Mouse (Mus musculus): ENCODE measurements around the gene Ncl.
"Not testable (repeated sequence)": the region's sequence is repeated elsewhere in the genome, so short reads cannot be mapped to it uniquely, and the experiment has no call there.

The Ncl gene

DNA sequence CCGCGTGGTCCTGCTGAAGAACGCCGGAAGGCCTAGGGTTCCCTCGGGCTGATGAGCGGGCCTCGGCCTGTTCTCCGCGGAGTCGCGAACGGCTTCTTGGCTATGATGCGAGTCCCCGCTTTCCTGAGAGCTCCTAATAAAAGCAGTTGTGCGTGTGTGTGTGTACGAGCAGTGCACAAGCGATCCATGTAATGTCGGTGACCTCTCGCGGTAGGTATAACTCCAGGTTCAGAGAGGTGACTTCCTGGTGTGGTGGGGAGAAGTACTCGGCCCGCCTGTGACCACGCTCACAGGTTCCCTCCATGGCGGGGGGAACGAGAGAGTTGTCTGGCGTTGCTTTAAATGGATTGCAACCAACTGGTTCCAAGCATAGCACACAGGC lies 589 bp upstream of the Ncl start:
- DNase-seq (ENCODE audit: low spot score): peak; percentile 61

DNA sequence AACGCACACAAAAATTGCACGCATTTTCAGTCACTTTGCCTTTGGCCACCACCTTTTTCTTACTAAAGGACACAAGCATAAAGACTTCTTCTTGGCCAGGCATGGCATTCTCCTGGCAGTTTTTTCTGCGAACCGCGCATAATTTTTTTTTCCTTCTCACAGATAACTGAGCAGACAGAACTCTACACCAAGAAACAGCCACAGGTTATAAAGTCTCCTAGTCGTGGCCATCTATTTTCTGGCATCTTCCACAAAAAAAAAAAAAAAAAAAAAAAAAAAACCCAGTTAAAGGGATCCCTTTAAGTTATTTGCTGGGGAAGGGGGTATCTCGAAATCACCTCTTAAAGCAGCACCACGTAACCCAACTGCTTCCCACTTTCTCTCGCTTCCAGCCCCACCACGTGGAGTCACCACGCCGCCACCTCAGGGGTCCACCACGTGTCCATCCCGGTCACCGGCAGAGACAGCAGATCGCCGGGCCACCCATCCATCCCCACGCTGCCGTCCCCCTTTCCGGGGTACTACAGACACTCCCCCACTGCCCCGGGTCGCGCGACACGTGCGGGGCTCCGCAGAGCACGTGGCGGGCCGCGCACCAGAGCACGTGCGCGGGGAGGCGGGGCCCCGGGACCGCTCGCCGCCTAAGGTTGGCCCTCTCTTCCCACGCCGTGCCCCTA lies 833 bp downstream of the Ncl start:
- DNase-seq (ENCODE audit: low spot score): no peak

DNA sequence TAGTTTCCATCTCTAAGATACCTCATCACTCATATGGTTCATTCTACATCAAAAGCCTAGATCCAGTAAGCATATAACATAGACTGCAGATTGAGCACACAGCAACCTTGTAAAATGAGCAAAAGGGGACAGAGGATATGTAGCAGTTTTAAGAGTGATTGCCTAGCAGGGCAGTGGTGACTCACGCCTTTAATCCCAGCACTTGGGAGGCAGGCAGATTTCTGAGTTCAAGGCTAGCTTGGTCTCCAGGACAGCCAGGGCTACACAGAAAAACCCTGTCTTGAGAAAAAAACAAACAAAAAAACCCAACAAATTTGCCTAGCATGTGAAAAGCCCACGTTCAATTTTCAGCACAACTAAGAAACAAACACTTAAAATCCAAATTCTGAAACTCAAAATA lies 5.0 kb downstream of the Ncl start:
- no peak for DNase-seq (ENCODE audit: low spot score)

DNA sequence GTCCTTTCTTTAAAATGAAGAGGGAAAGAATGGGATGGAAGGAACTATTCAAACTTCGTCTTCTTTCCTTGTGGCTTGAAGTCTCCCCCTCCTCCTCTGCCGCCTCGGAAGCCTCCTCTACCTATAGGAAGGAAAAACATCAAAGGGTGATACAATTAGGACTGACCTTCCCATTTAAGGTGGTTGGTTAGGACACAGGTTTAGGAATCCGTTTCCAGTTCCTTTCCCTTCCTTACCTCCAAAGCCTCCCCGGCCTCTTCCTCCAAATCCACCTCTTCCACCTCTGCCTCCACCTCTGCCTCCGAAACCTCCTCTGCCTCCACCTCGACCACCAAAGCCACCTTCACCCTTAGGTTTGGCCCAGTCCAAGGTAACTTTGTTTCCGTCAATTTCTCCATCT lies 8.6 kb downstream of the Ncl start:
- DNase-seq (ENCODE audit: low spot score): no peak

DNA sequence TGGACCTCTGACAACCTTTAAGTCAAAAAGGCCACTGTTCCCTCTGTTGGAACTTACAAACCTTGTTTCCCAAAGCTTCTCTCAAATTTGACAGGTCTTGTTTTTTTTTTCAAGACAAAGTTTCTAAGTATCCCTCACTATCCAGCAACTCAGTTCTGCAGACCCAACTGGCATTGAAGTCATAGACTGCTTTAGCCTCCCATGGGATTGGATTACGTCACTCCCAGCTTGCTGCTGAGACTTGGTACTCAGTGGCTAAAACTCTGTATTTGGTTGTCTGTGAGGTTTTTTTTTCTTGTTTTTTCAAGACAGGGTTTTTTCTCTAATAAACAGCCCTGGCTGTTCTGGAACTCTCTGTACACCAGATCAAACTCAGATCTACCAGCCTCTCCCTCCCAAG lies 9.5 kb downstream of the Ncl start:
- DNase-seq (ENCODE audit: low spot score): no peak

DNA sequence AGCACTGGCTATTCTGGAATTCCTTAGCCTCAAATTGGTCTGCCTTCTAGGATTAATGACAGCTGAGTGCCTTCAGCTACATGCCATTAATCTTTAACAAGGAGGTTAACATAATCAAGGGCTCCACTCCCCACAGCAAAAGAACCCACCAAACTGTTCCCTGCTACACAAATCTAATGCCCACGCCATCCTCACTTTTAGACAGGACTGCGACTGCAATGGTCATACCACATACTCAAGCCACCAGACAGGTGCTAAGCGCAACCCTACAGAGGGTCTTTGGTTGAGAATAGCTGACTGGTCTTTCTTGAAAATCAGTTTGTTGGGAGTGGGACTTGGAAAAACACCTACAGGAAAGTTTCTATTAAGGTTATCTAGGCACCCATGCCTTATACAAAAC lies 10.0 kb downstream of the Ncl start:
- DNase-seq (ENCODE audit: low spot score): no peak

DNA sequence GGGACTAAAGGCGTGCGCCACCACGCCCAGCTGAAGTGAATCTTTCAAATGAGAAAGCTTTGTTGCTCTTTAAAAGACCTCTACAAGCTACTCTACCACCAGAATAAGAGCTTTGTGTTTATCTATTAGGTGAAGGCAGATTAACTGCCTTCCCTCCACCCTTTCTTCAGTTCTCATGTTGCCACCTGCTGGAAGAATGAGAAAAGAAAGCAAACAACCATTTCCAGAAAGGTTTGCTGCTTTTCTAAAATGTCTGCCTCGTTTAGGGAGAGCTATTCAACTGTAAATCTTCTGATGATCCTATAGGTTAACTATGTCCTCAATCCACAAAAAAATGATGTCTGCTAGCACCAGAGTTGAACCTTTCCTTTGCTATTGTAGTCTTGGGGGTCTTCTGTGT lies 10.4 kb downstream of the Ncl start:
- DNase-seq (ENCODE audit: low spot score): no peak

DNA sequence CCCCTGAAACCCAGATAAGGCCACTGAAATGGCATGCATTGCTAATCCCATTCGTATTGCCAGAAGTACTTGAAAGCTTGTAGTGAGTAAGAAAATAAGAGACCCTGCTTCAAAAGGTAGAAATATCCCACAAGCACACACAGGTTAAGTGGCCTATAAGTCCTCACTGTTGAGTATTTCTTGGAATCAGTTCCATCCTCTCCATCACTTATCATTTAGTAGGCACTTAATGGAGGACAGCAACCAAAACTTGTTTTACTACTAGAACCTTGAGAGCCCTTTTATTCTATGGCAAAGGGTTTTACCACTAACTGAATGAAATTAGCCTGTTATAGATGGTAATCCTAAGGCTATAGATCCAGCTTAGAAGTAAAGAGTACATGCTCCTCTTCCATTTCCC lies 11.1 kb downstream of the Ncl start:
- DNase-seq (ENCODE audit: low spot score): no peak

DNA sequence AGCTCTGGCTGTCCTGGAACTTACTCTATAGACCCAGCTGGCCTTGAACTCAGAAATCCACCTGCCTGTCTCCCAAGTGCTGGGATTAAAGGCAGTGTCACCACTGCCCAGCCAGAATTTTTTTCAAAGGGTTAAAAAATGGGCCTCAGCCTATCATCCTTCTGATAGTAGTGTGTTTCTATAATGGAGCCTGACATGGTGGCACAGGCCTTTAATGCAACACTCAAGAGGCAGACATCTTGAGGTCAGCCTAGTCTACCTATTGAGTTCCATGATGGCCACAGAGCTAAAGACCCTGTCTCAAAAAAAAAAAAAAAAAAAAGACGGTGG lies 11.5 kb downstream of the Ncl start:
- DNase-seq (ENCODE audit: low spot score): no peak

DNA sequence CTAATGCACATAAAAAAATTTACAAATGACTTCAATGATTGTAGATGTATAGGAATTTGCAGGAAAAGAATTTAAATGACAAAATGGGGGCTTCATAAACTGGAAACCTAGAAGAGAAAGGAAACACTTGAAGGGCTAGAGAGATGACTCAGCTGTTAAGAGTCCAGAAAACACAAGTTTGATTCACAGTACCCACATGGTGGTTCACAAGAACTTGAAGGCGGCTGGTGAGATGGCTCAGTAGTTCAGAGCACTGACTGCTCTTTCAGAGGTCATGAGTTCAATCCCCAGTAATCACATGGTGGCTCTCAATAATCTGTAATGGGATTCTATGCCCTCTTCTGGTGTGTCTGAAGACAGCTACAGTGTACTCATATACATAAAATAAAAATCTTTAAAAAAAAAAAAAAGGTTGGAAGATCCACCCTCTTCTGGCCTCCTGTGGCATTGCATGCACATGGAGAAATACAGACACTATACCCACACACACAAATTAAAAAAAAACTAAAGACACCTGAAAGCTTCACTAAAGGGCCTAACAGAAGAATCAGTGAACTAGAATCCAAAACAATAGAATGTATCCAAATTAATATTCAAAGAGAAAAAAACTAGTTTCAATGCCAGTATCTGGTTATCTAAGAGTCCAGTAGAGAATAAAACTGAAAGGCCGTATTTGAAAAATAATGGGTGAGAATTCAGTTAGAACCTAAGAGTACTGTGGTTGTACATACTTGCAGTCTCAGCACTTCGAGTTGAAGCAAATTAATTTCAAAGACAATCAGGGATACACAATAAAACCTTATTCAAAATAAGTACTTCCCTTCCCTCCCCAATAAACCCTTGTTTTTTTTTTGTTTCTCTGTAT lies 12.1 kb downstream of the Ncl start:
- DNase-seq (ENCODE audit: low spot score): no peak

DNA sequence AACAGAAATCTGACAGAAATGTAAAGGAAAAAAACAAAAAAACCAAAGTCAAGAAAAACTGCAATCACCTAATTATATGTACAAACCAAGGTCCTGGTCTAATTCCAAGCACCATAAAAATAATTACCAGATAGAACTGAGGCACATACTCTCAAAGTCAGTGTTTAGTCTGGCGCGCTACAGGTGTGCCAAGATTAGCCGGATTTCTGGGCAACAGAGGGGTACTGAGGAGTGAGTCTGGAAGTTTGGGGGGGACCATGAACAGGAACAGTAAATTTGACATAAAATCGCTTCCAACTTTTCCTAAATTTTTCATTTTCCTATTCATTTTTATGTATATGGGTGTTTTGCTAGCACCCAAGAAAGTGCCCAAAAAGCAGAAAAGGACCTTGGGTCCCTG lies 13.2 kb downstream of the Ncl start:
- no peak for DNase-seq (ENCODE audit: low spot score)

DNA sequence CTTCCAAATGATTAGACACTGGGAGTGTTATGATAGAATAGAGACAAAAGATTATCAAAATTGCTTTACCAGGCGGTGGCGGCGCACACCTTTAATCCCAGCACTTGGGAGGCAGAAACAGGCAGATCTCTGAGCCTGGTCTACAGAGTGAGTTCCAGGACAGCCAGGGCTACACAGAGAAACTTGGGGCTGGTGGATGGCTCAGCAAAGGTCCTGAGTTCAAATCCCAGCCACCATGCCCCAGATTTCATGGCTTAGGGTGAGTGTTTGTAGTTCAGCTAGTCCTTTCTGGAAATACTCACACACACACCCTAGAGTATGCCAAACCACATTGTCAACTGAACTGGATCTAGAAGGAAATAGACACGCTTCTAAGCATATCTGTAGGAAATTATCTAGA lies 14.1 kb downstream of the Ncl start:
- no peak for DNase-seq (ENCODE audit: low spot score)

DNA sequence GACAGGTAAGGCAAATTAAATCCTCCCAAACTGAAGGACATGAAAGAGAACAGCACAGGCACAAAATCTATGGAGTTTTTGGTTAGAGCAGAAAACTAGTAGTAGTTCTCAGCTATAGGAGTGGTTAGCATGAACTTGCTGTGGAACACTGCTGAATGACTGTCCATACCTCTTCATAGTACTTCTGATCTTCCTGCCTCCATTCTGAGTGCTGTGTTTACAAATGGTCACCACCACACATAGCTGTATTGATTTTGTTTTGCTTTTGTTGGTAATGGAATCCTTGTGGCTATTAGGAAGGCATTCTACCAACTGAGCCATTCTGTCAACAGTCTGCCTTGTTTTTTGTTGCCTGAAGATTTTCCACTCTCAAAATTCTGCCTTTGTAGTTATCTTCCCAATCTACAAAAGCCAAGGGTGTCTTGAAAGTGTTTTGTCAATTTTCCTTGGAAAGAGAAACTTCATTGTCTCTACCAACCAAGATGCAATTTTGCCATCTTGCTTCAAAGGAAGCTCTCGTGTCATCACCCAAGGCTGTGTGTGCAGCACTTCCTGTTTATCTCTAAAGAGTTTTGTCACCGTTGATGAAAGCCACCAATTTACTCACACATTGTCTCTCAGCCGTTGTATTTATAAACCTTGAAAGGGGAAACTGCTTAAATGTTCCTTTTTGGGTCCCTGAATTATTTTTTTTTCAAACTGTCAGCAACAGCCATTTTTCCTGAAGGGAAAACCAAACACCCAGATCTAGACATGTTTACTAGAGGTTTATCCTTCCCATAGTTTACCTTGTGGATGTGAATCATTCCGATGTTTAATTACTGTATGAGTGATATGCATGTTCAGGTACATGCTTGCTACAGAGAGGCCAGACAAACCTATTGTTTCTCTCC lies 15.0 kb downstream of the Ncl start:
- DNase-seq (ENCODE audit: low spot score): no peak

DNA sequence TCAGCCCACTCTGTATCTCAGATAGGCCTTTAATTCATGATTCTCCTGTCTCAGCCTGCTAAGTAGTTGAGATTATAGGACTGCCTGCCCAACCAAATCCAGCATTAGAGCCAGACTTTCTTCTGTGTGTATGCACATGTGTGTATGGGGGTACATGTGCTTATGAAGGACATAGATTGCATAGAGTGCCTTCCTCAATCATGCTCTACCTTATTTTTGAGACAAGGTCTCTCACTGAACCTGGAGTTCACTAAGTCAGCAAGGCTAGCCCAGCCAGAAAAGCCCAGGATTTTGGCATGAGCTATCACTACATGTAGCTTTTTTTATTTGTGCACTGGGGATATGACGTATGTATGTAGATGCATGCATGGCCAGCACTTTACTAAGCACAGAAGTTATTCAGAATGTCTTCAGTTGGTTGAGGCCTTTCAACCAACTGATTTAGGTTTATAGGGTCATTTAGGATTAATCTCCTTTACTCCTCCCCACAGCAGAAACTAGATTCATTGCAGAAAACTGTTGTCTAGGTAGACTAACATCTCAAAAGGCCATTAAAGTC lies 16.0 kb downstream of the Ncl start:
- no peak for DNase-seq (ENCODE audit: low spot score)

DNA sequence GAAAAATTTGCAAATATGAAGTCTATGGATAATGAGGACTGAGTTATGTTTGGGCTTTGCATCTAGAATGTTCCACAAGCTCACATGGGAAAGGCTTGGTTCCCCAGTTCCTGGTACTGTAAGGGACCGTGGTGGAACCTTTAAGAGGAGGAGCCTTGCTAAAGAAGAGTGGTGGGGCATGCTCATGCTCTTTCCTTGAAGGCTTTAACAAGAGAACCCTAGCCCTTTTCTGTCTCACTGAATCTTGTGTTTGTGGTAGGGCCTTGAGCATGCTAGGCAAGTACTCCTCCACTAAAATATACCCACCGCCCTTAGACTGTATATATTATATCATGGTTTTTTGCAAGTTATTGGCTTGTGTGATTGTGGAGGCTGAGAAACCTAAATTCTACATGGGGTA lies 16.8 kb downstream of the Ncl start:
- DNase-seq (ENCODE audit: low spot score): no peak

DNA sequence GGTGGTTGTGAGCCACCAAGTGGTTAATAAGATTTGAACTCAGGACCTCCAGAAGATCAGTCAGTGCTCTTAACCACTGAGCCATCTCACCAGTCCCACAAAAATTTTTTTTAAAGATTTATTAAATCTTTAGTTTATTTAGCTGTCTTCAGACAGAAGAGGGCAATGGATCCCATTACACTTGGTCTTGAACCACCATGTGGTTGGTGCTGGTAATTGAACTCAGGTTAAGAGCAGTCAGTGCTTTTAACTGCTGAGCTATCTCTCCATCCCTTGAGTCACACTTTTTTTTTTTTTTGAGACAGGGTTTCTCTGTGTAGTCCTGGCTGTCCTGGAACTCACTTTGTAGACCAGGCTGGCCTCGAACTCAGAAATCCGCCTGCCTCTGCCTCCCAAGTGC lies 18.1 kb downstream of the Ncl start:
- DNase-seq (ENCODE audit: low spot score): not testable (repeated sequence)

DNA sequence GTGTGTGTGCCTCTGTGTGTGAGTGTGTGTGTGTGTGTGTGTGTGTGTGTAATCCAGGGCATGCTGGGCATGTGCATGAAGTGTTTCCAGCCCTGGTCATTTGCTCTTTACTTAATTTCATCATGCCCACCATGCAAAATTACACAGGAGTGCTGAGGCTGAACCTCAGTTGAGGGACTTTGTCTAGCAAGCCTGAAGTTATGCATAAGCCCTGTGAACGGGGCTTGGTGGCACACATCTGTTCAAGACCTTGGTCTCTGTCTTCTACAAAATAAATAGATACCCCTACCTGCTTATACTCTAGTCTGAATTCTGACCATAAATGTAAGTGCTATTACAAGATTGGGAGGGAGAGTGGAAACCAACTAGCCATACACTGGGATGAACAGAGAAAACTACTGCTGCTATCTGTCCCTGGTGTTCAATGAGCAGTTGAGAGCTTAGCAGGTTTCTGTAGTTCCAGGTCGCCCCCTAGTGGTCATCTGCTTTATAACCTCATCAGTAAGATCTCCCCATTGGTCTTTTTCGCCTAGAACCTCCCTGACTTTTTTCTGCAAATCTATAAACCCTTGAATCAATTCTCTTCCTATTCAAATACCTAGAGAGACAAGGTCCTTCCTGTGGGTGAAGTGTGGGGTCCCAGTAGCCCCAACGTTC lies 19.9 kb downstream of the Ncl start:
- peak; percentile 88 for DNase-seq (ENCODE audit: low spot score)

DNA sequence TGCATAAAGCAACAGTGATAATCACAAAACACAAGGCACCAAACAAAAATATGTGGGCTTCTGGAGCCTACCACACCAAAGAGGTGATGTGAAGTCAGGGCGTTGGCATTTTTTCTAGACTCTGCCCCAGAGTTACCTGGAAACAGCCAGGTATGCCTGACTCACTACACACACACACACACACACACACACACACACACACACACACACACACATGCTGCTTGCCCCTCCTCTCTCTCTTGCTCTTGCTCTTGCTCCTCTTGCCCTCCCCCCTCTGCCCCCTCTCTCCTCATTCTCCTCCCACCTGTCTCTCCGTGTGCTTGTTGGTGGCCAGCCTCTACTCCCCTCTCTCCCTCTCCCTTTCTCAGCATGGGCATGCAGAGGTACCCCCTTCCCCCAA lies 22.9 kb downstream of the Ncl start:
- no peak for DNase-seq (ENCODE audit: low spot score)

DNA sequence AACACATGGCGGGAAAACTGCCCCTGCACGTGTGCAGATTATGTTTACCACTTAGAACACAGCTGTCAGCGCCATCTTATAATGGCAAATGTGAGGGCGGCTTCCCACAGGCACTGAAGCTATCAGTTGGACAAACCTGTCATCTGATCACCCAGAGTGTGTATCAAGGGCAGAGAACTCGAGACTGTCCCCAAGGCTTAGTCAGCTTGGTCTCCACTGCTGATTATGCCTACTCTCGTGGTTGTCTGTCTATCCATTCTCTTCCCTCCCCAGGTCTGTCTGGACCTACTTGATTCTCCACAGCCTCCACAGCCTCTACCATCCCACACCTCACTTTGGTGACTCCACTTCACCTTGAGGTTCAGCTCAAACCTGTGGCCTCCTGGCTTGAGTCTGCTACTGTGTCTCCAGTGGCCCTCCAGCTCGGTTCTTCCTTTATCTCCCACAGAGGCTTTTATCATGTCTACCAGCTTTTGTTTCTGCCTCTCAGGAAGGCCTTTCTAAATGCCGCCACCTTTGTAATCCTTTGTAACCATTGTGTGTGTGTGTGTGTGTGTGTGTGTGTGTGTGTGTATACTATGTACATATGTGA lies 38.3 kb downstream of the Ncl start:
- no peak for DNase-seq (ENCODE audit: low spot score)

DNA sequence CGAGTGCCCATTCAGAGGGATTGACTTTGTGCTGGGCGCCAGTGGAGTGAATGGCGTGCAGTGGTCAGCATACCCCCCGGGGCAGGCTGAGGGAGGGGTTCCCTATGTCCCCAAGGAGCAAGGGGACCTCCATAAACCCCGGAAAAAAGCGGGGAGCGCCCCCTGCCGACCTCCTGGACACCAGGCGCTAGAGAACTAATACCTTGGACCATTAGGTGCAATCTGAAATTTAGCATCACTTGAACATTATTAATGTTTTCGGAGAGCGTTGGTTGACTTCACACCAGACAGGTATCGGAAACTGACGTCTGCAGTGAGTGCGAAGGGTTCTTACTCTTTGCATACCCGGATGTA lies 45.5 kb downstream of the Ncl start:
- no peak for DNase-seq (ENCODE audit: low spot score)

DNA sequence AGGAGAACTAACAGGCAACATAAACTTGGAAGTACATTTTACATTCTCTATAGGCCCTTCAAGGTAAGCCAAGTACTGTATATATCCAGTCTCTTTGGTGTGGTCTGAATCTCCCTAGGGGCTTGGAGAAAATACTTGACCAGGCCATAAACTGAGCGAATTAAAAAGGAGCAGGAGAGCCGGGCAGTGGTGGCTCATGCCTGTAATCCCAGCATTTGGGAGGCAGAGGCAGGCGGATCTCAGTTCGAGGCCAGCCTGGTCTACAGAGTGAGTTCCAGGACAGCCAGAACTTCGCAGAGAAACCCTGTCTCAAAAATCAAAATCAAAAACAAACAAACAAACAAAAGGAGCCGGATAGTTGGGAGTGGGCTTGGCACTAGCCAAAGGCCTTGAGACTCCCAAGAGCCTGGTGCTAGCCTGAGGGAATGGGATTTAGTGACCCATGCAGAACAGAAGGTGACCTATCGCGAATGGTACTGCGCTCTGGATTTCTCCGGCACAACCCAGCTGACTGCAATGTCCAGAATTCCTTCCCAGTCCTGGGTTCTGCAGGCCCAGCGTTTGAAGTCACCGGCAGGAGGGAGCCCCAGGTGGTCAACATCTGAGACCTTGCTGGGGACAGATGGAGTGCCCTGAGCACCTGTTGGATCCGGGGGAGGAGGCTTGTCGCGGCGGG lies 46.0 kb downstream of the Ncl start:
- no peak for DNase-seq (ENCODE audit: low spot score)
